Comparison of ENCODE assay signal across 8 mouse cellular contexts in genomic region chr10:82986993-82987349, GRCm38 (mm10). TPM values are rescaled to one million over a fixed set of nuclear protein-coding genes. Genes with fewer than 3 reads are reported as not detected.
DNase-seq lines count a peak whose midpoint lies in the region; ATAC-seq and TF ChIP-seq lines count a peak whose summit lies in the region.

No protein-coding gene starts in this region.

- peaks cover 25% of the 10 kb centered on the region for H3K27me3 ChIP-seq in heart, embryonic 13.5 days (replicated peaks)
- H3K27me3 ChIP-seq in ES-Bruce4 (ENCODE audit: control insufficient read depth, insufficient read depth, low read length, poor library complexity, severe bottlenecking), result peaks cover 2% of the 10 kb centered on the region; the same call in 1 of the 2 replicates
- H3K27me3 ChIP-seq in forebrain, embryonic 16.5 days (replicated peaks; ENCODE audit: control insufficient read depth, insufficient read depth, low read length), result peaks cover 13% of the 10 kb centered on the region
- H3K27me3 ChIP-seq in liver, postnatal 0 days (ENCODE audit: insufficient read depth, low read length), result peaks cover 36% of the 10 kb centered on the region

- 35% methylated on average over 8 of the region's 8 CpGs for WGBS in heart, embryonic 13.5 days
- WGBS in forebrain, embryonic 16.5 days, result 7% methylated on average over 8 of the region's 8 CpGs
- WGBS in liver, postnatal 0 days (ENCODE audit: insufficient replicate concordance), result 19% methylated on average over 8 of the region's 8 CpGs

- H3K4me2 ChIP-seq in heart, embryonic 13.5 days, result peak overlapping the region; percentile 75
- peak overlapping the region; percentile 92 for H3K4me2 ChIP-seq in forebrain, embryonic 16.5 days (ENCODE audit: low read length)
- peak overlapping the region; percentile 78 for H3K4me2 ChIP-seq in liver, postnatal 0 days (ENCODE audit: low read depth, low read length)

- H3K27ac ChIP-seq in heart, embryonic 13.5 days (replicated peaks), result peak overlapping the region; percentile 88
- no peak overlapping the region for H3K27ac ChIP-seq in ES-Bruce4 (ENCODE audit: insufficient read depth, low read length)
- H3K27ac ChIP-seq in forebrain, embryonic 16.5 days (ENCODE audit: low read length), result no peak overlapping the region
- H3K27ac ChIP-seq in liver, postnatal 0 days (ENCODE audit: low read depth), result 0 out of 2 replicates have a peak overlapping the region, but pooled peaks have one; percentile 34

- no peaks in the 10 kb centered on the region for H3K36me3 ChIP-seq in heart, embryonic 13.5 days
- no peaks in the 10 kb centered on the region for H3K36me3 ChIP-seq in ES-Bruce4 (ENCODE audit: control insufficient read depth, insufficient read depth, low read length, poor library complexity, severe bottlenecking)
- no peaks in the 10 kb centered on the region for H3K36me3 ChIP-seq in forebrain, embryonic 16.5 days (ENCODE audit: control insufficient read depth, insufficient read depth)
- H3K36me3 ChIP-seq in liver, postnatal 0 days (replicated peaks; ENCODE audit: insufficient read depth, low read length), result no peaks in the 10 kb centered on the region

- no peak for TF ChIP-seq CTCF in ES-Bruce4 (IDR thresholded peaks at IDR 0.05; ENCODE audit: low read depth, low read length)
- no peak for TF ChIP-seq CTCF in liver, postnatal 0 days (IDR thresholded peaks at IDR 0.05; ENCODE audit: low read depth)

- no peak for TF ChIP-seq POLR2A in ES-Bruce4 (IDR thresholded peaks at IDR 0.05; ENCODE audit: insufficient read depth, low read length)

- TF ChIP-seq EP300 in ES-Bruce4 (IDR thresholded peaks at IDR 0.05; ENCODE audit: insufficient read depth, low read depth, low read length), result no peak
- TF ChIP-seq EP300 in liver, postnatal 0 days (IDR thresholded peaks at IDR 0.05; ENCODE audit: low read depth), result no peak

- H3K4me3 ChIP-seq in heart, embryonic 13.5 days, result peak overlapping the region; percentile 88
- H3K4me3 ChIP-seq in ES-Bruce4 (ENCODE audit: low read depth, low read length), result no peak overlapping the region
- H3K4me3 ChIP-seq in forebrain, embryonic 16.5 days (replicated peaks; ENCODE audit: low read length), result peak overlapping the region; percentile 80
- H3K4me3 ChIP-seq in liver, postnatal 0 days (ENCODE audit: low read depth, low read length), result peak overlapping the region; percentile 74

- H3K4me1 ChIP-seq in heart, embryonic 13.5 days, result peaks cover 62% of the 10 kb centered on the region
- no peaks in the 10 kb centered on the region for H3K4me1 ChIP-seq in ES-Bruce4 (ENCODE audit: control insufficient read depth, insufficient read depth, low read length)
- peaks cover 29% of the 10 kb centered on the region for H3K4me1 ChIP-seq in forebrain, embryonic 16.5 days (replicated peaks; ENCODE audit: control insufficient read depth, insufficient read depth, low read length)
- peaks cover 26% of the 10 kb centered on the region for H3K4me1 ChIP-seq in liver, postnatal 0 days (ENCODE audit: insufficient read depth)

- H3K9ac ChIP-seq in heart, embryonic 13.5 days, result peak overlapping the region; percentile 90
- H3K9ac ChIP-seq in ES-Bruce4 (ENCODE audit: low read depth, poor library complexity, severe bottlenecking), result peak overlapping the region; percentile 87; the same call in 1 of the 2 replicates
- H3K9ac ChIP-seq in forebrain, embryonic 16.5 days (replicated peaks; ENCODE audit: low read depth, low read length), result peak overlapping the region; percentile 84; the same call in 1 of the 2 replicates
- H3K9ac ChIP-seq in liver, postnatal 0 days (replicated peaks), result peak overlapping the region; percentile 69

- no peaks in the 10 kb centered on the region for H3K9me3 ChIP-seq in heart, embryonic 13.5 days
- no peaks in the 10 kb centered on the region for H3K9me3 ChIP-seq in ES-Bruce4 (replicated peaks; ENCODE audit: control insufficient read depth, insufficient read depth, low read length, poor library complexity, severe bottlenecking)
- no peaks in the 10 kb centered on the region for H3K9me3 ChIP-seq in forebrain, embryonic 16.5 days (ENCODE audit: control insufficient read depth, low read length)
- no peaks in the 10 kb centered on the region for H3K9me3 ChIP-seq in liver, postnatal 0 days (ENCODE audit: low read length)

- ATAC-seq in heart, embryonic 13.5 days (ENCODE audit: extremely low read depth, insufficient number of reproducible peaks, low FRiP score, low TSS enrichment), result no peak
- no peak for ATAC-seq in forebrain, embryonic 16.5 days
- no peak for ATAC-seq in liver, postnatal 0 days

- DNase-seq in heart, postnatal 4 days, result no peak
- DNase-seq in liver, postnatal 0 days, result no peak
- no peak for DNase-seq in left cerebral cortex, adult 18-20 months (ENCODE audit: low spot score in 2 of 2)
- DNase-seq in testis, postnatal 10 days (ENCODE audit: low spot score), result no peak
- no peak for DNase-seq in adrenal gland, postnatal 25 days

RNA-seq across cellular contexts. Expression of gene Chst11, which starts 1.7 kb away (rescaled TPM):
- polyA plus RNA-seq in heart, embryonic 13.5 days (2015; fragmentation: Nextera tagmentation; extraction: Ambion mirVana), result 2.4 TPM in 2 replicates
- total RNA-seq in heart, postnatal 4 days (2021), result 1 to 10 TPM; 3.6 to 5.2 TPM
- polyA plus RNA-seq in ES-Bruce4 (2011; ENCODE audit: insufficient read depth, insufficient read length, low read depth, missing spikeins), result 5.2 and 5.4 TPM in 2 replicates
- polyA plus RNA-seq in forebrain, embryonic 16.5 days (2015; fragmentation: Nextera tagmentation; extraction: Ambion mirVana), result 3.4 TPM in 2 replicates
- polyA plus RNA-seq in liver, postnatal 0 days (2015; fragmentation: Nextera tagmentation; extraction: Ambion mirVana), result 0.40 and 0.45 TPM in 2 replicates
- total RNA-seq in left cerebral cortex, adult 18-20 months (2021), result 10 to 100 TPM; 30.1 to 33.7 TPM
- 34.0 and 44.0 TPM in 2 replicates for total RNA-seq in adrenal gland, postnatal 25 days (2021)

Comparison
In these comparisons a context has a peak if more than half of its experiments do, and no peak if none do; other contexts are left out.
1. H3K27ac ChIP-seq: peak in heart, embryonic 13.5 days (single experiment) and liver, postnatal 0 days (single experiment); none in ES-Bruce4 (single experiment) and forebrain, embryonic 16.5 days (single experiment).
2. Peak in every context shown above with its lines, with median percentiles within 50 percentile points of each other: H3K4me2 ChIP-seq and H3K9ac ChIP-seq.